ENCODE assay signal across 30 mouse cellular contexts in genomic region chr9:71453917-71454316, GRCm38 (mm10). TPM values are rescaled to one million over a fixed set of nuclear protein-coding genes. Genes with fewer than 3 reads are reported as not detected.
DNase-seq lines count a peak whose midpoint lies in the region; ATAC-seq and TF ChIP-seq lines count a peak whose summit lies in the region.
"Had no signal": no experiment of that assay in that cellular context is flagged by ENCODE, and none has a peak within 500 bp of the region (broad histone marks: within the 10 kb centered on the region; RNA-seq: fewer than 3 reads in every experiment).

No protein-coding gene starts in this region.

- DNase-seq in hindbrain, postnatal 0 days (ENCODE audit: low spot score) = no peak
- DNase-seq in lung, embryonic 14.5 days = peak; percentile 24
- no peak for DNase-seq in lung, postnatal 10 days
- no peak for DNase-seq in CH12.LX (ENCODE audit: extremely low read depth)
- DNase-seq in adipocyte (ENCODE audit: low spot score) = peak; percentile 5
- DNase-seq in B cell, adult 2 months = no peak
- DNase-seq in left cerebral cortex, adult 18-20 months (ENCODE audit: low spot score in 2 of 2) = no peak
- DNase-seq: adrenal gland, adult 8-10 months; cerebellum, adult 11 months; cerebellum, adult 9-10 months; embryo, embryonic 11 days; gastrocnemius, postnatal 25 days; heart, adult 18-20 months; kidney, adult 9 months; kidney, postnatal 14 days; layer of hippocampus, adult 9-11 months; lung, adult 2 months; lung, postnatal 4 days; right cerebral cortex, postnatal 14 days; thymus, postnatal 14 days had no signal

- TF ChIP-seq CTCF in hindbrain, postnatal 0 days (IDR thresholded peaks at IDR 0.05; ENCODE audit: low read depth) = peak; percentile 19; the same call in 1 of the 2 replicates
- peak; percentile 19; the same call in 1 of the 2 replicates for TF ChIP-seq CTCF in lung, embryonic 14.5 days (IDR thresholded peaks at IDR 0.05; ENCODE audit: low read depth)
- TF ChIP-seq CTCF in CH12.LX (conservative IDR thresholded peaks at IDR 0.05 in 1 of 2, IDR thresholded peaks at IDR 0.05 in 1 of 2; ENCODE audit: low read depth in 2 of 2, low read length in 2 of 2) = peak in 1 of 2 experiments; percentile 47; a peak in 2 of 4 replicates

- TF ChIP-seq EP300 in CH12.LX (IDR thresholded peaks at IDR 0.05; ENCODE audit: low read length) = no peak

- no peaks in the 10 kb centered on the region for H3K4me1 ChIP-seq in hindbrain, postnatal 0 days (ENCODE audit: insufficient read depth, low read length)
- H3K4me1 ChIP-seq in hindbrain, embryonic 13.5 days (replicated peaks) = no peaks in the 10 kb centered on the region
- no peaks in the 10 kb centered on the region for H3K4me1 ChIP-seq in lung, embryonic 14.5 days (ENCODE audit: insufficient read depth)
- no peaks in the 10 kb centered on the region for H3K4me1 ChIP-seq in CH12.LX (ENCODE audit: control insufficient read depth in 1 of 2, insufficient read depth in 2 of 2)
- H3K4me1 ChIP-seq: hindbrain, embryonic 15.5 days; midbrain, embryonic 12.5 days; stomach, embryonic 15.5 days had no signal

- H3K27me3 ChIP-seq in hindbrain, postnatal 0 days (ENCODE audit: insufficient read depth, low read length) = no peaks in the 10 kb centered on the region
- no peaks in the 10 kb centered on the region for H3K27me3 ChIP-seq in hindbrain, embryonic 13.5 days
- no peaks in the 10 kb centered on the region for H3K27me3 ChIP-seq in lung, embryonic 14.5 days (ENCODE audit: insufficient read depth, low read length)
- H3K27me3 ChIP-seq in CH12.LX (replicated peaks) = no peaks in the 10 kb centered on the region
- H3K27me3 ChIP-seq: embryonic facial prominence, embryonic 12.5 days; hindbrain, embryonic 15.5 days; liver, embryonic 13.5 days; stomach, embryonic 15.5 days had no signal

- no peak overlapping the region for H3K9ac ChIP-seq in hindbrain, postnatal 0 days (replicated peaks; ENCODE audit: low read length)
- no peak overlapping the region for H3K9ac ChIP-seq in hindbrain, embryonic 13.5 days
- H3K9ac ChIP-seq in lung, embryonic 14.5 days = no peak overlapping the region
- no peak overlapping the region for H3K9ac ChIP-seq in CH12.LX (ENCODE audit: insufficient read depth, low read depth)
- H3K9ac ChIP-seq: embryonic facial prominence, embryonic 12.5 days; hindbrain, embryonic 15.5 days; limb, embryonic 12.5 days; liver, embryonic 13.5 days; midbrain, embryonic 12.5 days; stomach, embryonic 15.5 days had no signal

- no peaks in the 10 kb centered on the region for H3K36me3 ChIP-seq in hindbrain, postnatal 0 days (ENCODE audit: insufficient read depth, low read length)
- H3K36me3 ChIP-seq in hindbrain, embryonic 13.5 days = no peaks in the 10 kb centered on the region
- no peaks in the 10 kb centered on the region for H3K36me3 ChIP-seq in lung, embryonic 14.5 days (ENCODE audit: insufficient read depth)
- H3K36me3 ChIP-seq in CH12.LX (replicated peaks in 1 of 2; ENCODE audit: control insufficient read depth in 1 of 2, insufficient read depth in 1 of 2, low read length in 1 of 2) = no peaks in the 10 kb centered on the region
- H3K36me3 ChIP-seq: embryonic facial prominence, embryonic 12.5 days; hindbrain, embryonic 15.5 days; limb, embryonic 12.5 days; liver, embryonic 13.5 days; midbrain, embryonic 12.5 days; stomach, embryonic 15.5 days had no signal

- no peak overlapping the region for H3K4me3 ChIP-seq in hindbrain, postnatal 0 days (ENCODE audit: low read length)
- H3K4me3 ChIP-seq in hindbrain, embryonic 13.5 days = no peak overlapping the region
- no peak overlapping the region for H3K4me3 ChIP-seq in lung, embryonic 14.5 days (ENCODE audit: low read depth, low read length)
- H3K4me3 ChIP-seq in CH12.LX (replicated peaks in 1 of 3; ENCODE audit: low read depth in 2 of 3, low read length in 2 of 3, poor library complexity in 1 of 3) = no peak overlapping the region
- H3K4me3 ChIP-seq: embryonic facial prominence, embryonic 12.5 days; hindbrain, embryonic 15.5 days; limb, embryonic 12.5 days; liver, embryonic 13.5 days; megakaryocyte, embryonic 14.5 days; midbrain, embryonic 12.5 days; stomach, embryonic 15.5 days had no signal

- no peak for TF ChIP-seq POLR2A in CH12.LX (IDR thresholded peaks at IDR 0.05; ENCODE audit: low read depth, low read length)

- no peak overlapping the region for H3K4me2 ChIP-seq in hindbrain, postnatal 0 days (ENCODE audit: low read depth, low read length)
- H3K4me2 ChIP-seq in hindbrain, embryonic 13.5 days = no peak overlapping the region
- H3K4me2 ChIP-seq in lung, embryonic 14.5 days = no peak overlapping the region
- no peak overlapping the region for H3K4me2 ChIP-seq in CH12.LX (ENCODE audit: insufficient read depth, low read depth, poor library complexity, severe bottlenecking)
- H3K4me2 ChIP-seq: embryonic facial prominence, embryonic 12.5 days; hindbrain, embryonic 15.5 days; limb, embryonic 12.5 days; liver, embryonic 13.5 days; midbrain, embryonic 12.5 days; stomach, embryonic 15.5 days had no signal

- dilution Hi-C loops in CH12.LX (cut with MboI; ENCODE audit: extremely low pct_ligation_motif_present, extremely low pct_unique_long_range_greater_than_20kb, low sequenced_read_pairs) = no loop called here

- in situ Hi-C loops in CH12.LX (cut with MboI; ENCODE audit: low pct_ligation_motif_present, low pct_unique_long_range_greater_than_20kb, low sequenced_read_pairs) = no loop called here

- H3K27ac ChIP-seq in hindbrain, postnatal 0 days = no peak overlapping the region
- H3K27ac ChIP-seq in hindbrain, embryonic 13.5 days = no peak overlapping the region
- no peak overlapping the region for H3K27ac ChIP-seq in lung, embryonic 14.5 days (ENCODE audit: low read depth)
- H3K27ac ChIP-seq in CH12.LX (ENCODE audit: insufficient read depth, low read depth) = no peak overlapping the region
- H3K27ac ChIP-seq: embryonic facial prominence, embryonic 12.5 days; hindbrain, embryonic 15.5 days; limb, embryonic 12.5 days; liver, embryonic 13.5 days; midbrain, embryonic 12.5 days; stomach, embryonic 15.5 days had no signal

- 68% methylated on average over 5 of the region's 5 CpGs for WGBS in hindbrain, postnatal 0 days
- WGBS in hindbrain, embryonic 13.5 days = 73% methylated on average over 5 of the region's 5 CpGs
- WGBS in lung, embryonic 14.5 days = 51% methylated on average over 5 of the region's 5 CpGs

- no peaks in the 10 kb centered on the region for H3K9me3 ChIP-seq in hindbrain, postnatal 0 days (ENCODE audit: low read length)
- H3K9me3 ChIP-seq in hindbrain, embryonic 13.5 days = no peaks in the 10 kb centered on the region
- no peaks in the 10 kb centered on the region for H3K9me3 ChIP-seq in lung, embryonic 14.5 days (ENCODE audit: low read depth, low read length)
- no peaks in the 10 kb centered on the region for H3K9me3 ChIP-seq in CH12.LX (replicated peaks; ENCODE audit: low read length)
- H3K9me3 ChIP-seq: embryonic facial prominence, embryonic 12.5 days; hindbrain, embryonic 15.5 days; liver, embryonic 13.5 days; megakaryocyte, embryonic 14.5 days; stomach, embryonic 15.5 days had no signal

- no peaks in the 10 kb centered on the region for H3K79me2 ChIP-seq in CH12.LX (replicated peaks; ENCODE audit: control insufficient read depth, extremely low read depth, insufficient read depth, poor library complexity, severe bottlenecking)

- ATAC-seq in hindbrain, postnatal 0 days = no peak
- no peak for ATAC-seq in hindbrain, embryonic 13.5 days (ENCODE audit: low FRiP score)
- ATAC-seq in lung, embryonic 14.5 days (ENCODE audit: insufficient read depth) = no peak
- ATAC-seq: activated CD4-positive, CD25-positive, alpha-beta regulatory T cell, adult 4 months; forebrain, embryonic 14.5 days had no signal

- TF ChIP-seq RAD21 in CH12.LX (IDR thresholded peaks at IDR 0.05; ENCODE audit: low read depth, low read length) = peak; percentile 35

TF ChIP-seq in CH12.LX, 34 proteins besides CTCF, POLR2A, EP300 and RAD21:
- TF ChIP-seq ZMIZ1 (IDR thresholded peaks at IDR 0.05; ENCODE audit: low read depth, low read length) (no peak), IRF4 (IDR thresholded peaks at IDR 0.05; ENCODE audit: low read depth, low read length) (no peak), SMC3 (IDR thresholded peaks at IDR 0.05; ENCODE audit: low read depth, low read length) (peak; percentile 42), TCF12 (IDR thresholded peaks at IDR 0.05; ENCODE audit: low read depth, low read length) (no peak), MYC (IDR thresholded peaks at IDR 0.05; ENCODE audit: low read depth, low read length) (no peak), CHD2 (IDR thresholded peaks at IDR 0.05; ENCODE audit: low read length) (0 out of 2 replicates have a peak, but pooled peaks have one; percentile 39), MAX (IDR thresholded peaks at IDR 0.05; ENCODE audit: low read length) (no peak), MXI1 (IDR thresholded peaks at IDR 0.05; ENCODE audit: low read depth, low read length) (no peak)

RNA-seq across cellular contexts. Expression of gene Polr2m, which starts 31.8 kb away (rescaled TPM):
- total RNA-seq in hindbrain, postnatal 0 days (2014; rRNA removed) = 187 and 814 TPM in 2 replicates
- 291 and 293 TPM in 2 replicates for polyA plus RNA-seq in hindbrain, postnatal 0 days (2015; fragmentation: Nextera tagmentation; extraction: Ambion mirVana)
- 320 and 335 TPM in 2 replicates for polyA plus RNA-seq in hindbrain, embryonic 13.5 days (2015; fragmentation: Nextera tagmentation; extraction: Ambion mirVana)
- 348 and 373 TPM in 2 replicates for polyA plus RNA-seq in lung, embryonic 14.5 days (2014; fragmentation: Nextera tagmentation; extraction: Ambion mirVana)
- total RNA-seq in CH12.LX (2012; rRNA removed) (147 and 152 TPM in 2 replicates), CH12.LX (2014; rRNA removed) (234 and 255 TPM in 2 replicates)
- 212 and 224 TPM in 2 replicates for polyA plus RNA-seq in CH12.LX (2012; ENCODE audit: insufficient read length, low read depth)
- total RNA-seq in left cerebral cortex, adult 18-20 months (2021) = 100 to 1,000 TPM; 196 to 213 TPM

Comparison
In these comparisons a context has a peak if more than half of its experiments do, and no peak if none do; other contexts are left out.
1. DNase-seq: peak in lung, embryonic 14.5 days (single experiment) and adipocyte (single experiment); none in hindbrain, postnatal 0 days (single experiment), lung, postnatal 10 days (single experiment), CH12.LX (single experiment), B cell, adult 2 months (0 of 2) and left cerebral cortex, adult 18-20 months (0 of 2).